8 mouse cellular contexts compared by ENCODE assay signal in genomic region chr9:107633661-107634405, GRCm38 (mm10). TPM values are rescaled to one million over a fixed set of nuclear protein-coding genes. Genes with fewer than 3 reads are reported as not detected.
DNase-seq lines count a peak whose midpoint lies in the region; ATAC-seq lines count a peak whose summit lies in the region.

No protein-coding gene starts in this region.

- H3K9ac ChIP-seq in forebrain, embryonic 12.5 days = peak overlapping the region; percentile 94
- H3K9ac ChIP-seq in lung, embryonic 15.5 days = peak overlapping the region; percentile 76
- H3K9ac ChIP-seq in stomach, embryonic 14.5 days (replicated peaks; ENCODE audit: low read depth, low read length) = peak overlapping the region; percentile 89

- H3K27me3 ChIP-seq in forebrain, embryonic 12.5 days = no peaks in the 10 kb centered on the region
- no peaks in the 10 kb centered on the region for H3K27me3 ChIP-seq in lung, embryonic 15.5 days
- no peaks in the 10 kb centered on the region for H3K27me3 ChIP-seq in stomach, embryonic 14.5 days (ENCODE audit: control insufficient read depth, insufficient read depth, low read length)

- no peak for ATAC-seq in forebrain, embryonic 12.5 days (ENCODE audit: low FRiP score)
- peak; percentile 13 for ATAC-seq in inflammation-experienced regulatory T-cells, adult 6 months
- ATAC-seq in lung, embryonic 15.5 days (ENCODE audit: borderline replicate concordance, extremely low read depth, low FRiP score, low TSS enrichment) = 0 out of 2 replicates have a peak, but pooled peaks have one; percentile 5
- ATAC-seq in stomach, embryonic 14.5 days (ENCODE audit: insufficient number of reproducible peaks, insufficient read depth, low FRiP score, low read depth) = no peak

- H3K4me2 ChIP-seq in forebrain, embryonic 12.5 days = peak overlapping the region; percentile 99
- peak overlapping the region; percentile 98 for H3K4me2 ChIP-seq in lung, embryonic 15.5 days
- H3K4me2 ChIP-seq in stomach, embryonic 14.5 days (replicated peaks; ENCODE audit: low read depth, low read length) = peak overlapping the region; percentile 95

- WGBS in forebrain, embryonic 12.5 days = under 1% methylated on average over 15 of the region's 15 CpGs
- 0% methylated on average over 15 of the region's 15 CpGs for WGBS in lung, embryonic 15.5 days
- WGBS in stomach, embryonic 14.5 days = 2% methylated on average over 15 of the region's 15 CpGs

- peak; percentile 50 for DNase-seq in kidney, adult 18-20 months
- no peak for DNase-seq in kidney, adult 8-10 months
- DNase-seq in NIH3T3 (ENCODE audit: low read depth) = peak; percentile 45
- DNase-seq in right cerebral cortex, adult 18-20 months = no peak

- peak overlapping the region; percentile 100 for H3K27ac ChIP-seq in forebrain, embryonic 12.5 days
- H3K27ac ChIP-seq in lung, embryonic 15.5 days = peak overlapping the region; percentile 90
- H3K27ac ChIP-seq in stomach, embryonic 14.5 days (ENCODE audit: low read length) = peak overlapping the region; percentile 95

- peaks cover 5% of the 10 kb centered on the region; the same call in 1 of the 2 replicates for H3K36me3 ChIP-seq in forebrain, embryonic 12.5 days (replicated peaks)
- no peaks in the 10 kb centered on the region for H3K36me3 ChIP-seq in lung, embryonic 15.5 days
- no peaks in the 10 kb centered on the region; the same call in 1 of the 2 replicates for H3K36me3 ChIP-seq in stomach, embryonic 14.5 days (ENCODE audit: control insufficient read depth, insufficient read depth, low read length)

- H3K4me3 ChIP-seq in forebrain, embryonic 12.5 days (replicated peaks) = peak overlapping the region; percentile 94
- peak overlapping the region; percentile 77 for H3K4me3 ChIP-seq in lung, embryonic 15.5 days
- H3K4me3 ChIP-seq in stomach, embryonic 14.5 days (ENCODE audit: low read depth, low read length) = peak overlapping the region; percentile 85

- peaks cover 82% of the 10 kb centered on the region for H3K4me1 ChIP-seq in forebrain, embryonic 12.5 days
- H3K4me1 ChIP-seq in lung, embryonic 15.5 days = peaks cover 53% of the 10 kb centered on the region
- H3K4me1 ChIP-seq in stomach, embryonic 14.5 days (ENCODE audit: control insufficient read depth, insufficient read depth, low read length) = peaks cover 46% of the 10 kb centered on the region

- H3K9me3 ChIP-seq in forebrain, embryonic 12.5 days = no peaks in the 10 kb centered on the region
- H3K9me3 ChIP-seq in lung, embryonic 15.5 days = no peaks in the 10 kb centered on the region
- no peaks in the 10 kb centered on the region for H3K9me3 ChIP-seq in stomach, embryonic 14.5 days (ENCODE audit: control insufficient read depth, low read depth, low read length)

RNA-seq across cellular contexts. Expression of gene Gnai2, which starts 1.3 kb away (rescaled TPM):
- polyA plus RNA-seq in forebrain, embryonic 12.5 days (2016; fragmentation: Nextera tagmentation; extraction: Ambion mirVana) = 570 and 587 TPM in 2 replicates
- 100 to 1,000 TPM; 136 to 264 (median 154) TPM for polyA plus RNA-seq in inflammation-experienced regulatory T-cells, adult 6 months (2017; shearing (Covaris generic))
- polyA plus RNA-seq in lung, embryonic 15.5 days (2015; fragmentation: Nextera tagmentation; extraction: Ambion mirVana) = 469 and 478 TPM in 2 replicates
- 359 TPM in 2 replicates for polyA plus RNA-seq in stomach, embryonic 14.5 days (2014; fragmentation: Nextera tagmentation; extraction: Ambion mirVana)

RNA-seq across cellular contexts. Expression of gene Sema3b, which starts 24.8 kb away (rescaled TPM):
- 1.7 and 2.6 TPM in 2 replicates for polyA plus RNA-seq in forebrain, embryonic 12.5 days (2016; fragmentation: Nextera tagmentation; extraction: Ambion mirVana)
- polyA plus RNA-seq in inflammation-experienced regulatory T-cells, adult 6 months (2017; shearing (Covaris generic)) = not detected
- polyA plus RNA-seq in lung, embryonic 15.5 days (2015; fragmentation: Nextera tagmentation; extraction: Ambion mirVana) = 8.2 and 9.1 TPM in 2 replicates
- polyA plus RNA-seq in stomach, embryonic 14.5 days (2014; fragmentation: Nextera tagmentation; extraction: Ambion mirVana) = 6.1 and 7.9 TPM in 2 replicates

RNA-seq across cellular contexts. Expression of gene Slc38a3, which starts 35.5 kb away (rescaled TPM):
- polyA plus RNA-seq in forebrain, embryonic 12.5 days (2016; fragmentation: Nextera tagmentation; extraction: Ambion mirVana) = 8.5 and 10.6 TPM in 2 replicates
- not detected for polyA plus RNA-seq in inflammation-experienced regulatory T-cells, adult 6 months (2017; shearing (Covaris generic))
- polyA plus RNA-seq in lung, embryonic 15.5 days (2015; fragmentation: Nextera tagmentation; extraction: Ambion mirVana) = 3.9 and 4.1 TPM in 2 replicates
- polyA plus RNA-seq in stomach, embryonic 14.5 days (2014; fragmentation: Nextera tagmentation; extraction: Ambion mirVana) = 3.7 and 7.1 TPM in 2 replicates

RNA-seq across cellular contexts. Expression of gene Gnat1, which starts 45.7 kb away (rescaled TPM):
- polyA plus RNA-seq in forebrain, embryonic 12.5 days (2016; fragmentation: Nextera tagmentation; extraction: Ambion mirVana) = 1.7 and 2.1 TPM in 2 replicates
- 1 to 10 TPM in 1 of 3 experiments, under 1 TPM in 1, not detected in 1; 0.58 to 1.1 TPM for polyA plus RNA-seq in inflammation-experienced regulatory T-cells, adult 6 months (2017; shearing (Covaris generic))
- polyA plus RNA-seq in lung, embryonic 15.5 days (2015; fragmentation: Nextera tagmentation; extraction: Ambion mirVana) = 0.54 and 0.93 TPM in 2 replicates
- polyA plus RNA-seq in stomach, embryonic 14.5 days (2014; fragmentation: Nextera tagmentation; extraction: Ambion mirVana) = 1.8 and 2.4 TPM in 2 replicates

RNA-seq across cellular contexts. Expression of gene Ifrd2, which starts 46.4 kb away (rescaled TPM):
- 22.1 and 26.3 TPM in 2 replicates for polyA plus RNA-seq in forebrain, embryonic 12.5 days (2016; fragmentation: Nextera tagmentation; extraction: Ambion mirVana)
- 10 to 100 TPM; 13.7 to 32.0 (median 31.7) TPM for polyA plus RNA-seq in inflammation-experienced regulatory T-cells, adult 6 months (2017; shearing (Covaris generic))
- polyA plus RNA-seq in lung, embryonic 15.5 days (2015; fragmentation: Nextera tagmentation; extraction: Ambion mirVana) = 40.0 and 44.2 TPM in 2 replicates
- polyA plus RNA-seq in stomach, embryonic 14.5 days (2014; fragmentation: Nextera tagmentation; extraction: Ambion mirVana) = 54.0 and 61.1 TPM in 2 replicates

Comparison
In these comparisons a context has a peak if more than half of its experiments do, and no peak if none do; other contexts are left out.
1. DNase-seq: peak in kidney, adult 18-20 months (single experiment) and NIH3T3 (single experiment); none in kidney, adult 8-10 months (0 of 2) and right cerebral cortex, adult 18-20 months (single experiment).
2. ATAC-seq: peak in inflammation-experienced regulatory T-cells, adult 6 months (single experiment) and lung, embryonic 15.5 days (single experiment); none in forebrain, embryonic 12.5 days (single experiment) and stomach, embryonic 14.5 days (single experiment).
3. Peak in every context shown above with its lines, with median percentiles within 50 percentile points of each other: H3K27ac ChIP-seq, H3K4me2 ChIP-seq, H3K4me3 ChIP-seq and H3K9ac ChIP-seq.